Mouse (Mus musculus): ENCODE data around the gene Gm20388. TPM values are rescaled to one million over a fixed set of nuclear protein-coding genes. Genes with fewer than 3 reads are reported as not detected.
"Not testable (repeated sequence)": the region's sequence is repeated elsewhere in the genome, so short reads cannot be mapped to it uniquely, and the experiment has no call there.

Gene Gm20388
- polyA plus RNA-seq, 1 experiment from 2014 or later: not detected

DNA sequence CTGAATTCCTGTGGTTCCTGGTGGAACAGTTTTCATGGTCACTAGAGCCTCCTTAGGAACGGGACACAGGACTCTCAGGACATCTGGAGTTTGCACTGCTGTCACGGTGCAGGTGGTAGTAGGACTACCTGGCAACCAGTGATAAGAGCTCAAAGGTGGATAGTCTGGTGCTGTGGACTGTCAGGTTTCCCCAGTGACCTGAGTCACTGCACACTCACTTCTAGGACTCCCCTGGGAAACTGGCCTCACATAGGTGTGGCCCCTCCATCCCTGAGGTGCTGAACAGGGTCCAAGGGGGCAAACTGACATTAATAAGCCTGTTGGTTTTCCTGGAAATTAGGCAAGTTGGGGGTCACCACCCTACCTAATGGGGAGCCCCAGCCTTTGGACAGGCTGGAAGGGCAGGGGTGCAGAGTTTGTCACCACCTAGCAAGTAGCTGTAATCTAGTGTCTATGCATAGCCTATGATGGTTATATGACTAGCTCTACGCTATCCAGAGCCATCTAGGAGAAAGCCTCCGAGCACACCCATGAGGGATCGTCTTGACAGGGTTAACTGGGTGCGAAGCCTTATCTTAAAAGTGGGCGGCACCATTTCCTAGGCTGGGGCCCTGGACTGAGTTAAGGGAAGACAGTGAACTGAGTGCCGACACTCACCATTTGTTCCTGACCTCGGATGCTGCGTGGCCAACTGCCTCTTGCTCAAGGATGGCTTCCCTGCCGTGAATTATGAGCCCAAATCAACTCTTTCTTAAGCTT is 769.2 kb downstream of the Gm20388 start:
- Histone ChIP-seq H3K9me3 (replicated peaks) (no peaks in the 10 kb centered on the region), H3K27me3 (peaks cover 16% of the 10 kb centered on the region; the same call in 1 of the 2 replicates), H3K4me2 (no peak overlapping the region), H3K36me3 (no peaks in the 10 kb centered on the region), H3K4me1 (replicated peaks) (no peaks in the 10 kb centered on the region; the same call in 1 of the 2 replicates), H3K27ac (no peak overlapping the region), H3K4me3 (no peak overlapping the region), H3K9ac (no peak overlapping the region)
- ATAC-seq (replicated peaks; ENCODE audit: insufficient number of reproducible peaks, insufficient read depth, low FRiP score, low read depth): no peak
- WGBS: 31% methylated on average over 11 of the region's 11 CpGs

DNA sequence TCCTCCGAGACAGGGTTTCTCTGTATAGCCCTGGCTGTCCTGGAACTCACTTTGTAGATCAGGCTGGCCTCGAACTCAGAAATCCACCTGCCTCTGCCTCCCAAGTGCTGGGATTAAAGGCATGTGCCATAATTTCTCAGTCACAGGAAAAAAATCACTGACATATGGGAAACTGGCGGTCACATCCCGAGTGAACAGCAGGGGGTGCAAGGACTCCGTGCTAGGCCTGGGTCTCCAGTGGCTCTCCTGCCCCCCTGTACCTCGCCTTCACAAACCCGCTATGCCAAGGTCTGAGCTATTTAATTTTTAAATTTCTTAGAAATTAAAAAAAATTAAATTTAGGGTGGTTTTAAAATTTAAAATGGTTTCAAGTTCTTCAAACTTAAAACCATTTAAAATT is 769.8 kb downstream of the Gm20388 start:
- H3K36me3 ChIP-seq; H3K9ac ChIP-seq; H3K4me3 ChIP-seq; ATAC-seq (replicated peaks; ENCODE audit: insufficient number of reproducible peaks, insufficient read depth, low FRiP score, low read depth); H3K9me3 ChIP-seq (replicated peaks); H3K4me2 ChIP-seq; H3K4me1 ChIP-seq (replicated peaks); H3K27ac ChIP-seq: not testable (repeated sequence)
- H3K27me3 ChIP-seq: peaks cover 16% of the 10 kb centered on the region; the same call in 1 of the 2 replicates
- WGBS: 52% methylated on average over 7 of the region's 7 CpGs

DNA sequence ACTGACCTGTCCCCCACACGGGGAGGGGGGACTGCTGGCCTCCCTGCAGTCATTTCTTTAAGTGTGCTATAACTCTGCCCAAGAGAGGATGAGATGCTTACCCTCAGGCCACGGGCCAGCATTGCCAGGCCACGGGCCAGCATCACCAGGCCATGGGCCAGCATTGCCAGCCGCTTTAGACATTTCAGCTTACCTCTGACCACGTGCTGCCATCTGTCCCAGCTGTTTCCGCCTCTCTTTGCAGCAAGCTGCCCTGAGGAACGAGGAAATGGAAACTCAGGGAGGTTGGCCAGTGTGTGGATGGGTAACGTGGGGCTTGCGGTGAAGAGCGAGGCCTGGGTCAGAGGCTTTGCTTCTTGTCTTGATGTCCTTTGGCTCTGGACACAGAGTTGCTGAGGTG is 770.5 kb downstream of the Gm20388 start:
- Histone ChIP-seq H3K4me2 (no peak overlapping the region), H3K9ac (no peak overlapping the region), H3K9me3 (replicated peaks) (no peaks in the 10 kb centered on the region), H3K36me3 (no peaks in the 10 kb centered on the region), H3K27ac (no peak overlapping the region), H3K4me1 (replicated peaks) (no peaks in the 10 kb centered on the region; the same call in 1 of the 2 replicates), H3K4me3 (no peak overlapping the region), H3K27me3 (peaks cover 16% of the 10 kb centered on the region; the same call in 1 of the 2 replicates)
- no peak for ATAC-seq (replicated peaks; ENCODE audit: insufficient number of reproducible peaks, insufficient read depth, low FRiP score, low read depth)
- 76% methylated on average over 10 of the region's 10 CpGs for WGBS

- WGBS: 12% methylated on average over 10 of the region's 10 CpGs
- no peak; the same call in 1 of the 2 replicates for ATAC-seq (replicated peaks; ENCODE audit: insufficient number of reproducible peaks, insufficient read depth, low FRiP score, low read depth)
- no peaks in the 10 kb centered on the region for H3K36me3 ChIP-seq
Measured at GRCm38 (mm10) chr8:120683602-120684001, 773.0 kb downstream of the Gm20388 start.

GRCm38 (mm10) chr8:120684082-120684481 is 773.4 kb downstream of the Gm20388 start:
- ATAC-seq (replicated peaks; ENCODE audit: insufficient number of reproducible peaks, insufficient read depth, low FRiP score, low read depth): no peak
- Histone ChIP-seq H3K27ac (no peak overlapping the region), H3K27me3 (peaks cover 24% of the 10 kb centered on the region; the same call in 1 of the 2 replicates), H3K36me3 (no peaks in the 10 kb centered on the region), H3K4me3 (no peak overlapping the region), H3K9me3 (replicated peaks) (no peaks in the 10 kb centered on the region), H3K9ac (no peak overlapping the region), H3K4me1 (replicated peaks) (no peaks in the 10 kb centered on the region; the same call in 1 of the 2 replicates), H3K4me2 (no peak overlapping the region)
- WGBS: 60% methylated on average over 5 of the region's 5 CpGs

More at GRCm38 (mm10) chr8:120683602-120684001, 773.0 kb downstream of the Gm20388 start:
- H3K4me1 ChIP-seq (replicated peaks): no peaks in the 10 kb centered on the region; the same call in 1 of the 2 replicates
- no peaks in the 10 kb centered on the region for H3K9me3 ChIP-seq (replicated peaks)
- H3K9ac ChIP-seq: no peak overlapping the region
- peaks cover 23% of the 10 kb centered on the region; the same call in 1 of the 2 replicates for H3K27me3 ChIP-seq
- H3K4me3 ChIP-seq: no peak overlapping the region
- H3K27ac ChIP-seq: no peak overlapping the region
- H3K4me2 ChIP-seq: no peak overlapping the region

- no peak overlapping the region for H3K4me3 ChIP-seq
- no peak for ATAC-seq (replicated peaks; ENCODE audit: insufficient number of reproducible peaks, insufficient read depth, low FRiP score, low read depth)
- no peaks in the 10 kb centered on the region; the same call in 1 of the 2 replicates for H3K4me1 ChIP-seq (replicated peaks)
- WGBS: 66% methylated on average over 5 of the region's 5 CpGs
- H3K4me2 ChIP-seq: no peak overlapping the region
- H3K9ac ChIP-seq: no peak overlapping the region
- no peak overlapping the region for H3K27ac ChIP-seq
- no peaks in the 10 kb centered on the region for H3K9me3 ChIP-seq (replicated peaks)
- peaks cover 16% of the 10 kb centered on the region; the same call in 1 of the 2 replicates for H3K27me3 ChIP-seq
- H3K36me3 ChIP-seq: no peaks in the 10 kb centered on the region
Measured at GRCm38 (mm10) chr8:120685097-120685496, 774.5 kb downstream of the Gm20388 start.

DNA sequence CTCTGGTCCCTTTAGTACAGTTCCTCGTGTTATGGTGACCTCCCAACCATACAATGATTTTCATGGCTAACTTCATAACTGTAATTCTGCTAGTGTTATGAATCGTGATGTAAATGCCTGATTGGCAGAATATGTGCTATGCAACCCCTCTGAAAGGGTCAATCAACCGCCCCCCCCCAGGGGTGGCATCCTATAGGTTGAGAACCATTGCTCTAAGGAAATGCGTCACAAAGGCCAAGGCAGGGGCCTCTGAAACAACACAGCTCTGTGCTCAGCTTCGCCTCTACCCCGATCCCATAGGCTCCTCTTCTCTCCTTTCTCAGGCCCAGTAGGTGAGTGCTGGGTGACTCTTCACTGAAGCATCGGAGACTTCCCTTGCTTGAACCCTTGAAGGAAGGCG is 775.0 kb downstream of the Gm20388 start:
- no peaks in the 10 kb centered on the region for H3K36me3 ChIP-seq
- no peak overlapping the region for H3K27ac ChIP-seq
- no peaks in the 10 kb centered on the region; the same call in 1 of the 2 replicates for H3K4me1 ChIP-seq (replicated peaks)
- 81% methylated on average over 8 of the region's 8 CpGs for WGBS
- no peak for ATAC-seq (replicated peaks; ENCODE audit: insufficient number of reproducible peaks, insufficient read depth, low FRiP score, low read depth)
- no peaks in the 10 kb centered on the region for H3K9me3 ChIP-seq (replicated peaks)
- peaks cover 16% of the 10 kb centered on the region; the same call in 1 of the 2 replicates for H3K27me3 ChIP-seq
- no peak overlapping the region for H3K9ac ChIP-seq
- H3K4me2 ChIP-seq: no peak overlapping the region
- H3K4me3 ChIP-seq: no peak overlapping the region

DNA sequence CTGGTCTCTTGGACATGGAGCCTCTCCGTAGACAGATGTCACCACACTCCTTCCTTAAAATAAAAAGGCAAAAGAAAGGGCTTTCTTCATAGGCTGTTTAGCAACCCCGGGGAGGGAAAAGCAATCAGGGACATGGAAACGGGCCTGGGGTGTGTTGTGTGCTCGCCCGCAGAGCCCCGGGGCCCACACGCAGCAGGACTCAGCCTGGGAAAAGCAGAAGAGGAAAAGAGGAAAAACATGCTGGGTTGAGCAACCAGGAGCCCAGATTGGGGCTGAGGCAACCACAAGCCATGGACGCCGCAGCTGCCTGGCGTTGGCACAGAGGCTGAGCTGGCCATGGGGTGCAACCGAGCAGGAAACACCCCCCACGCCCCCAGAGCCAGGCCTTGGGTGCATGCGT is 775.4 kb downstream of the Gm20388 start:
- H3K4me1 ChIP-seq (replicated peaks): no peaks in the 10 kb centered on the region; the same call in 1 of the 2 replicates
- no peak overlapping the region for H3K27ac ChIP-seq
- 79% methylated on average over 13 of the region's 13 CpGs for WGBS
- no peak overlapping the region for H3K9ac ChIP-seq
- no peak overlapping the region for H3K4me2 ChIP-seq
- no peaks in the 10 kb centered on the region for H3K36me3 ChIP-seq
- no peak overlapping the region for H3K4me3 ChIP-seq
- peaks cover 16% of the 10 kb centered on the region; the same call in 1 of the 2 replicates for H3K27me3 ChIP-seq
- no peaks in the 10 kb centered on the region for H3K9me3 ChIP-seq (replicated peaks)
- ATAC-seq (replicated peaks; ENCODE audit: insufficient number of reproducible peaks, insufficient read depth, low FRiP score, low read depth): no peak

- no peak for ATAC-seq (replicated peaks; ENCODE audit: insufficient number of reproducible peaks, insufficient read depth, low FRiP score, low read depth)
- no peaks in the 10 kb centered on the region; the same call in 1 of the 2 replicates for H3K4me1 ChIP-seq (replicated peaks)
- no peak overlapping the region for H3K27ac ChIP-seq
- H3K36me3 ChIP-seq: no peaks in the 10 kb centered on the region
- no peak overlapping the region for H3K9ac ChIP-seq
- no peak overlapping the region for H3K4me3 ChIP-seq
- H3K27me3 ChIP-seq: peaks cover 16% of the 10 kb centered on the region; the same call in 1 of the 2 replicates
- no peaks in the 10 kb centered on the region for H3K9me3 ChIP-seq (replicated peaks)
- no peak overlapping the region for H3K4me2 ChIP-seq
- WGBS: 81% methylated on average over 5 of the region's 5 CpGs
Measured at GRCm38 (mm10) chr8:120686576-120686975, 775.9 kb downstream of the Gm20388 start.

DNA sequence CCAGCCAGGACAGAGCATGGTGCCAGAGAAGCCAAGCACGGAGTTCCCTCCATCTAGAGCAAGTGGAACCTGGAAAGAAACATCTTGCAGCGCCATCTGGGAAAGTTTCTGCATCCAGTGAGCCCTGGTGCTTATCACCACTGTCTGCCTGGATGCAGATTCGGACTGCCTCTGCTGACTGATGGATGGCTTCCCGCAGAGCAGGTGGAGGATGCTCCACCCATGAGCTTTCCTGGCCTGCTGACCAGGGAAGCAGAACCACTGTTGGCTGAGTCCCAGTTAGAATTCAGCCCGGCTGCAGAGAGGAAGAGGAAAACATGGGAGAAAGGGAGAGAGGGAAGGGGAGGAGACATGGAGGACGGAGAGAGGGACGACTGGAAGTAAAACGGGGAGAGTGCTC is 777.1 kb downstream of the Gm20388 start:
- Histone ChIP-seq H3K36me3 (no peaks in the 10 kb centered on the region), H3K9me3 (replicated peaks) (no peaks in the 10 kb centered on the region), H3K4me3 (no peak overlapping the region), H3K4me2 (no peak overlapping the region), H3K4me1 (replicated peaks) (no peaks in the 10 kb centered on the region; the same call in 1 of the 2 replicates), H3K27ac (no peak overlapping the region), H3K27me3 (peaks cover 16% of the 10 kb centered on the region; the same call in 1 of the 2 replicates), H3K9ac (no peak overlapping the region)
- 59% methylated on average over 8 of the region's 8 CpGs for WGBS
- no peak for ATAC-seq (replicated peaks; ENCODE audit: insufficient number of reproducible peaks, insufficient read depth, low FRiP score, low read depth)

DNA sequence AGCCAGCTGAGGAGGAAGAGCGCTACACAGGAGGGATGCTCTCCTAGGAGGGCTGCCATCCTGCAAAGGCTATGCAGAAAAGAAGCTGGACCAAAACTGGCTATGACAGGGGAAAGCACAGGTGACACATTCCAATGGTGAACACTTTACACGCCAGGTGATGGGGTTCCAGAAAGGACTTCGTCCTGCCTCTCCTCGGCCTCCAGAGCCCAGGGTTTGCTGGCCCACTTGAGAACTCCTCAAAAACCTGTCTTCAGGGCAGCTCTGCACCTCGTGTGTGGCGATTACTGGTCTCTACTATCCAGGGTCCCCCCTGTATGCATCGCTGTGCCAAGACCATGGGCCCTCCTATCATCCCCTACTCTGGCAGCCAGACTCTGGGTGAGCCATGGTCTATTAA is 777.9 kb downstream of the Gm20388 start:
- no peak overlapping the region for H3K9ac ChIP-seq
- H3K4me1 ChIP-seq (replicated peaks): no peaks in the 10 kb centered on the region; the same call in 1 of the 2 replicates
- H3K4me2 ChIP-seq: no peak overlapping the region
- H3K27me3 ChIP-seq: 0 out of 2 replicates have a peak, but pooled peaks cover 13% of the 10 kb centered on the region
- no peaks in the 10 kb centered on the region for H3K9me3 ChIP-seq (replicated peaks)
- no peaks in the 10 kb centered on the region for H3K36me3 ChIP-seq
- no peak for ATAC-seq (replicated peaks; ENCODE audit: insufficient number of reproducible peaks, insufficient read depth, low FRiP score, low read depth)
- no peak overlapping the region for H3K4me3 ChIP-seq
- 87% methylated on average over 7 of the region's 7 CpGs for WGBS
- H3K27ac ChIP-seq: no peak overlapping the region
